Mouse (Mus musculus) embryonic facial prominence, embryonic 15.5 days (tissue): Measurements from ENCODE around the gene Gm3532. TPM values are rescaled to one million over a fixed set of nuclear protein-coding genes. Genes with fewer than 3 reads are reported as not detected.
"Not testable (repeated sequence)": the region's sequence is repeated elsewhere in the genome, so short reads cannot be mapped to it uniquely, and the experiment has no call there.

Experiments
- ATAC-seq: fragments of 200-750 bp; cut with Nextera tagmentation; 2 replicates; pipeline ENCODE4 v1.8.0; 2017; ENCODE audit warnings: low read depth, moderate TSS enrichment; ENCODE audit not compliant: insufficient number of reproducible peaks, low FRiP score, low TSS enrichment
- H3K27ac ChIP-seq: fragments of 300-500 bp; sonication (generic); replicated peaks from 2 replicates; pipeline ENCODE4 v1.5.1; 2015; ENCODE audit warnings: mild to moderate bottlenecking, inconsistent platforms
- H3K27me3 ChIP-seq: fragments of 300-500 bp; sonication (generic); 2 replicates; pipeline ENCODE4 v1.6.1; 2015; ENCODE audit warnings: inconsistent platforms
- H3K36me3 ChIP-seq: fragments of 300-500 bp; sonication (generic); 2 replicates; pipeline ENCODE4 v1.6.1; 2015; ENCODE audit warnings: mild to moderate bottlenecking, inconsistent platforms
- H3K4me1 ChIP-seq: fragments of 300-500 bp; sonication (generic); 2 replicates; pipeline ENCODE4 v1.6.1; 2015; ENCODE audit warnings: inconsistent platforms
- H3K4me2 ChIP-seq: fragments of 300-500 bp; sonication (generic); replicated peaks from 2 replicates; pipeline ENCODE4 v1.6.1; 2015; ENCODE audit warnings: mild to moderate bottlenecking, inconsistent platforms
- H3K4me3 ChIP-seq: fragments of 300-500 bp; sonication (generic); replicated peaks from 2 replicates; pipeline ENCODE4 v1.5.1; 2015; ENCODE audit warnings: mild to moderate bottlenecking, inconsistent platforms
- H3K9ac ChIP-seq: fragments of 300-500 bp; sonication (generic); 2 replicates; pipeline ENCODE4 v1.6.1; 2015; ENCODE audit warnings: inconsistent platforms
- H3K9me3 ChIP-seq: fragments of 300-500 bp; sonication (generic); replicated peaks from 2 replicates; pipeline ENCODE4 v1.6.1; 2016; ENCODE audit warnings: inconsistent platforms
- WGBS: fragments of 180-500 bp; shearing (Covaris S2); methylation state at CpG from one replicate; pipeline ENCODE4 v1.1.7; 2015; 5-methylcytosine and 5-hydroxymethylcytosine counted together
- polyA plus RNA-seq: library from polyadenylated mRNA; unstranded; fragments of >200 nt; fragmentation: Nextera tagmentation; extraction: Ambion mirVana; gene quantifications from 2 replicates; pipeline ENCODE4 v1.2.1, GENCODE M21; 2015

The Gm3532 gene
- 0.12 and 0.18 TPM in 2 replicates for polyA plus RNA-seq

DNA sequence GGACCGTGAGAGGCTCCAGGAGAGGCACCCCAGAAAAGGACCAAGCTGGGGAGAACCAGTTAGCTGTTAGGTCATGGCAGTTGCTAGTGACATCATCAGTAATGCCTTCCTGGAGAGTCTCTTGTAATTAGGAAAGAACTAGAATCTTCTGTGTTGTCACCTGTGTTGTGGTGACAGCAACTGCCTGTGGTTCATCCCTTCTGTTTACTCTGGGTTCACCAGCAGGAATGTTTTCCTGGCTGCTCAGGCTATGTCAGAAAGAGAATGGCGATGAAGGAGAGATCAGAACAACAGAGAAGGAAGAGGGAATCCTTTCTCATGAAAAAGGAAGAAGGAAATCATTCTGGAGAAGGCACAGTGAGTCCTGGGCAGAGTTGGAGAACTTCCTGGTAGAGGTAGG is at the start of gene Gm3532:
Gene Gm3532, plus strand, starts transcription at position 301 of the 400 bp plus-strand sequence.
- H3K4me3 ChIP-seq, H3K9me3 ChIP-seq, H3K4me2 ChIP-seq, H3K36me3 ChIP-seq, H3K4me1 ChIP-seq, ATAC-seq, H3K27me3 ChIP-seq, H3K9ac ChIP-seq, H3K27ac ChIP-seq: not testable (repeated sequence)
- WGBS, result no CpG with 5 or more reads among the region's 2 CpGs

DNA sequence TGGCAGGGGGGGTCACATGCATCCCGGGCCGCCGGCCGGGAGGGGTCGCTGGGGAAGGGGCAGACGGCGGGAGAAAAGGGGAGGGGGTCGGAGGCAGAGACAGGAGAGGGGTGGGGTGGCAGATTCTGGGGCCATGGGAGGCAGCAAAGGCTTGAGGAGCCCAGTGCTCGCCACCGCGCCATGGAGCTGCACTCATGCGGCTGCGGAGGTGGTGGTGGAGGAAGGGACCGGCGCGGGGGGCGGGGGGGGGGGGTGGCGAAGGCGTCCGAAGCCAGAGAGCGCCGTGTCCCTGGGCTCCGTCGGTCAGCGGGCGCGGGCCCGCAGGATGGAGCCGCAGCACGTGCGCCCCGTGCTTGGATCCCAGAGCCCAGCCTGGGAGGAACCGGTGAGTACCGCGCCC is 36.9 kb upstream of the Gm3532 start, which contains the start of gene Gm3488:
Gene Gm3488, plus strand, starts transcription at position 301 of the 400 bp plus-strand sequence.
- H3K4me1 ChIP-seq, H3K27me3 ChIP-seq, H3K36me3 ChIP-seq, H3K4me2 ChIP-seq, H3K9me3 ChIP-seq, ATAC-seq, H3K27ac ChIP-seq, H3K4me3 ChIP-seq, H3K9ac ChIP-seq: not testable (repeated sequence)
- WGBS, result no CpG with 5 or more reads among the region's 35 CpGs

Other genes starting within 250 kb of the Gm3532 start
- not detected in 2 replicates for gene Gm3542, start 203.6 kb upstream of the Gm3532 start, polyA plus RNA-seq
- 0.12 and 0.17 TPM in 2 replicates for gene Gm3500, start 149.4 kb upstream of the Gm3532 start, polyA plus RNA-seq
- 0.28 and 0.47 TPM in 2 replicates for gene Gm3194, start 83.0 kb upstream of the Gm3532 start, polyA plus RNA-seq
- gene Gm8246, start 60.7 kb upstream of the Gm3532 start, polyA plus RNA-seq, result not detected in 2 replicates
- gene Gm3187, start 54.3 kb upstream of the Gm3532 start, polyA plus RNA-seq, result not detected in 2 replicates
- gene Gm3488, start 36.8 kb upstream of the Gm3532 start, polyA plus RNA-seq, result 0.21 and 0.57 TPM in 2 replicates
- gene Gm8265, start 94.5 kb downstream of the Gm3532 start, polyA plus RNA-seq, result not detected in 2 replicates
- gene Gm9603, start 149.0 kb downstream of the Gm3532 start, polyA plus RNA-seq, result not detected in 2 replicates
- not detected in 2 replicates for gene Gm3373, start 203.1 kb downstream of the Gm3532 start, polyA plus RNA-seq